Mouse (Mus musculus) megakaryocyte, embryonic 14.5 days (primary cell): Measurements from ENCODE around the gene N4bp2l2.

Experiments used
- FLI1 ChIP-seq: IDR thresholded peaks from 2 replicates; pipeline ENCODE4 v1.6.1; 2012; ENCODE audit warnings: low read length, inconsistent platforms, mixed read lengths
- GATA1 ChIP-seq: IDR thresholded peaks from 3 replicates; pipeline ENCODE4 v1.6.1; 2012; ENCODE audit warnings: mixed read lengths, low read length, inconsistent platforms, borderline replicate concordance

DNA sequence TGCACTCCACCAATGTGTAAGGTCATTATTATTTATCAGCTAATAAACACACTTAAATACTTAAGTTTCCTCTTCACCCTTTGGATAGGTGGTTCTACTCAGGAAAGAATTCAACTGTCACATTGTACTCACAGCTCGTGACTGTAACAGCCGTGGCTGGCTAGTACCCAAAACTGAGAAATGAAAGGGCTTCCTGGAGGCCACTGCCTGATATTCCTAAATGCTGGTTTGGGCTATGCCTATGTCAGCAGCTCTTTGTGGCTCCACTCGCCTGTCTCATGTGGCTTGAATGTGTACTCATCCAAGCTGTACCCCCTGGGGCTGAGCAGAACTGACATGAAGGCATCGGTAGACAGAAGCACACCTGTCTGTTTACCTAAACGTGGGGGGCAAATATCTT, 91.1 kb downstream of the N4bp2l2 start:
- TF ChIP-seq GATA1, result no peak
- TF ChIP-seq FLI1, result no peak
